Mouse (Mus musculus) heart, adult 11 months (tissue): ENCODE results near the gene Dpp6.

Source experiments
- DNase-seq: peaks from one replicate; pipeline ENCODE4 v3.0.0; 2022

The Dpp6 gene

GRCm38 (mm10) chr5:27687311-27687710 lies 870.3 kb downstream of the Dpp6 start:
- DNase-seq: no peak

- DNase-seq: no peak
Measured at GRCm38 (mm10) chr5:27702482-27702881, 885.5 kb downstream of the Dpp6 start.

- no peak for DNase-seq
Measured at GRCm38 (mm10) chr5:27705020-27705419, 888.0 kb downstream of the Dpp6 start.

- DNase-seq: no peak
Measured at GRCm38 (mm10) chr5:27706551-27706950, 889.5 kb downstream of the Dpp6 start.

GRCm38 (mm10) chr5:27707283-27707682 lies 890.3 kb downstream of the Dpp6 start:
- DNase-seq: no peak

GRCm38 (mm10) chr5:27708209-27708608 lies 891.2 kb downstream of the Dpp6 start:
- peak; percentile 97 for DNase-seq

- DNase-seq: no peak
Measured at GRCm38 (mm10) chr5:27711461-27712192, 894.6 kb downstream of the Dpp6 start.

- DNase-seq: no peak
Measured at GRCm38 (mm10) chr5:27714356-27714755, 897.4 kb downstream of the Dpp6 start.

GRCm38 (mm10) chr5:27716026-27716425 lies 899.0 kb downstream of the Dpp6 start:
- DNase-seq: no peak

GRCm38 (mm10) chr5:27717301-27717700 lies 900.3 kb downstream of the Dpp6 start:
- no peak for DNase-seq

- DNase-seq: no peak
Measured at GRCm38 (mm10) chr5:27719311-27719710, 902.3 kb downstream of the Dpp6 start.

GRCm38 (mm10) chr5:27724460-27724859 lies 907.5 kb downstream of the Dpp6 start:
- DNase-seq: no peak

GRCm38 (mm10) chr5:27730666-27731065 lies 913.7 kb downstream of the Dpp6 start:
- no peak for DNase-seq

- no peak for DNase-seq
Measured at GRCm38 (mm10) chr5:27731392-27731791, 914.4 kb downstream of the Dpp6 start.

GRCm38 (mm10) chr5:27732288-27732868 lies 915.4 kb downstream of the Dpp6 start:
- DNase-seq: no peak

- no peak for DNase-seq
Measured at GRCm38 (mm10) chr5:27737168-27737567, 920.2 kb downstream of the Dpp6 start.

GRCm38 (mm10) chr5:27739216-27739615 lies 922.2 kb downstream of the Dpp6 start:
- DNase-seq: no peak

GRCm38 (mm10) chr5:27744944-27745343 lies 927.9 kb downstream of the Dpp6 start:
- DNase-seq: no peak

- DNase-seq: no peak
Measured at GRCm38 (mm10) chr5:27765780-27766179, 948.8 kb downstream of the Dpp6 start.

GRCm38 (mm10) chr5:27767948-27768347 lies 950.9 kb downstream of the Dpp6 start:
- DNase-seq: no peak
